Mouse (Mus musculus): ENCODE data around the gene Col1a1. TPM values are rescaled to one million over a fixed set of nuclear protein-coding genes. Genes with fewer than 3 reads are reported as not detected.

Gene Col1a1
- total and polyA plus RNA-seq, 3 experiments, result 0.11 to 0.13 TPM; not detected in 1

Other genes with a start within 250 kb of the Col1a1 start
- not detected in 2 replicates for gene Gm11541, start 231.7 kb upstream of the Col1a1 start, total RNA-seq (2012; rRNA removed)
- gene Gm11541, start 231.7 kb upstream of the Col1a1 start, total RNA-seq (2014; rRNA removed), result 0.17 TPM in 1 of 2 replicates, not detected in the other
- not detected in 2 replicates for gene Gm11541, start 231.7 kb upstream of the Col1a1 start, polyA plus RNA-seq (2012; ENCODE audit: insufficient read length, low read depth)
- 0.21 TPM in 1 of 2 replicates, not detected in the other for gene Cdc34b, start 194.4 kb upstream of the Col1a1 start, total RNA-seq (2012; rRNA removed)
- gene Cdc34b, start 194.4 kb upstream of the Col1a1 start, total RNA-seq (2014; rRNA removed), result 0.19 TPM in 1 of 2 replicates, not detected in the other
- gene Cdc34b, start 194.4 kb upstream of the Col1a1 start, polyA plus RNA-seq (2012; ENCODE audit: insufficient read length, low read depth), result not detected in 2 replicates
- 0.17 TPM in 1 of 2 replicates, not detected in the other for gene Tmem92, start 153.5 kb upstream of the Col1a1 start, total RNA-seq (2012; rRNA removed)
- not detected in 2 replicates for gene Tmem92, start 153.5 kb upstream of the Col1a1 start, total RNA-seq (2014; rRNA removed)
- gene Tmem92, start 153.5 kb upstream of the Col1a1 start, polyA plus RNA-seq (2012; ENCODE audit: insufficient read length, low read depth), result not detected in 2 replicates
- not detected in 2 replicates for gene Hils1, start 31.4 kb downstream of the Col1a1 start, total RNA-seq (2012; rRNA removed)
- gene Hils1, start 31.4 kb downstream of the Col1a1 start, total RNA-seq (2014; rRNA removed), result not detected in 2 replicates
- gene Hils1, start 31.4 kb downstream of the Col1a1 start, polyA plus RNA-seq (2012; ENCODE audit: insufficient read length, low read depth), result not detected in 2 replicates
- gene Sgca, start 40.1 kb downstream of the Col1a1 start, total RNA-seq (2012; rRNA removed), result 0.08 and 0.34 TPM in 2 replicates
- gene Sgca, start 40.1 kb downstream of the Col1a1 start, total RNA-seq (2014; rRNA removed), result not detected in 2 replicates
- 0.39 and 0.45 TPM in 2 replicates for gene Sgca, start 40.1 kb downstream of the Col1a1 start, polyA plus RNA-seq (2012; ENCODE audit: insufficient read length, low read depth)
- 21.2 and 21.8 TPM in 2 replicates for gene Ppp1r9b, start 54.8 kb downstream of the Col1a1 start, total RNA-seq (2012; rRNA removed)
- 5.7 and 7.8 TPM in 2 replicates for gene Ppp1r9b, start 54.8 kb downstream of the Col1a1 start, total RNA-seq (2014; rRNA removed)
- gene Ppp1r9b, start 54.8 kb downstream of the Col1a1 start, polyA plus RNA-seq (2012; ENCODE audit: insufficient read length, low read depth), result 20.3 and 21.2 TPM in 2 replicates
- 0.04 and 0.17 TPM in 2 replicates for gene Samd14, start 73.7 kb downstream of the Col1a1 start, total RNA-seq (2012; rRNA removed)
- 0.07 TPM in 1 of 2 replicates, not detected in the other for gene Samd14, start 73.7 kb downstream of the Col1a1 start, total RNA-seq (2014; rRNA removed)
- gene Samd14, start 73.7 kb downstream of the Col1a1 start, polyA plus RNA-seq (2012; ENCODE audit: insufficient read length, low read depth), result not detected in 2 replicates
- gene Pdk2, start 105.1 kb downstream of the Col1a1 start, total RNA-seq (2012; rRNA removed), result not detected in 2 replicates
- gene Pdk2, start 105.1 kb downstream of the Col1a1 start, total RNA-seq (2014; rRNA removed), result not detected in 2 replicates
- not detected in 2 replicates for gene Pdk2, start 105.1 kb downstream of the Col1a1 start, polyA plus RNA-seq (2012; ENCODE audit: insufficient read length, low read depth)
- 34.9 and 53.0 TPM in 2 replicates for gene Itga3, start 140.6 kb downstream of the Col1a1 start, total RNA-seq (2012; rRNA removed)
- 5.5 and 5.8 TPM in 2 replicates for gene Itga3, start 140.6 kb downstream of the Col1a1 start, total RNA-seq (2014; rRNA removed)
- 8.3 and 9.0 TPM in 2 replicates for gene Itga3, start 140.6 kb downstream of the Col1a1 start, polyA plus RNA-seq (2012; ENCODE audit: insufficient read length, low read depth)
- gene Dlx3, start 183.9 kb downstream of the Col1a1 start, total RNA-seq (2012; rRNA removed), result 0.21 and 0.55 TPM in 2 replicates
- gene Dlx3, start 183.9 kb downstream of the Col1a1 start, total RNA-seq (2014; rRNA removed), result 0.08 TPM in 2 replicates
- 0.17 and 0.22 TPM in 2 replicates for gene Dlx3, start 183.9 kb downstream of the Col1a1 start, polyA plus RNA-seq (2012; ENCODE audit: insufficient read length, low read depth)
- gene Dlx4, start 210.0 kb downstream of the Col1a1 start, total RNA-seq (2012; rRNA removed), result 0.21 and 0.25 TPM in 2 replicates
- not detected in 2 replicates for gene Dlx4, start 210.0 kb downstream of the Col1a1 start, total RNA-seq (2014; rRNA removed)
- not detected in 2 replicates for gene Dlx4, start 210.0 kb downstream of the Col1a1 start, polyA plus RNA-seq (2012; ENCODE audit: insufficient read length, low read depth)